Mouse (Mus musculus) intestine, postnatal 0 days (tissue): ENCODE measurements around the gene Odf2. TPM values are rescaled to one million over a fixed set of nuclear protein-coding genes. Genes with fewer than 3 reads are reported as not detected.
A peak's percentile ranks its signal among the peaks of the same experiment; 100 is the strongest.
"Not testable (repeated sequence)": the region's sequence is repeated elsewhere in the genome, so short reads cannot be mapped to it uniquely, and the experiment has no call there.

Experiments
- ATAC-seq: fragments of 200-750 bp; cut with Nextera tagmentation; 2 replicates; pipeline ENCODE4 v1.8.0; 2017; ENCODE audit warnings: mild to moderate bottlenecking, moderate TSS enrichment, moderate library complexity
- H3K27ac ChIP-seq: fragments of 300-500 bp; sonication (generic); 2 replicates; pipeline ENCODE4 v1.5.1; 2014; ENCODE audit warnings: mild to moderate bottlenecking, low read depth, low read length, moderate library complexity
- H3K27me3 ChIP-seq: fragments of 300-500 bp; sonication (generic); replicated peaks from 2 replicates; pipeline ENCODE4 v1.6.1; 2014; ENCODE audit warnings: low read length, mixed read lengths; ENCODE audit not compliant: control insufficient read depth, insufficient read depth
- H3K36me3 ChIP-seq: fragments of 300-500 bp; sonication (generic); 2 replicates; pipeline ENCODE4 v1.6.1; 2014; ENCODE audit warnings: mild to moderate bottlenecking, moderate library complexity; ENCODE audit not compliant: control insufficient read depth, insufficient read depth
- H3K4me1 ChIP-seq: fragments of 300-500 bp; sonication (generic); replicated peaks from 2 replicates; pipeline ENCODE4 v1.6.1; 2014; ENCODE audit warnings: antibody characterized with exemption, low read length, mixed read lengths; ENCODE audit not compliant: control insufficient read depth, insufficient read depth
- H3K4me2 ChIP-seq: fragments of 300-500 bp; sonication (generic); replicated peaks from 2 replicates; pipeline ENCODE4 v1.6.1; 2014; ENCODE audit warnings: low read depth, mild to moderate bottlenecking, moderate library complexity
- H3K4me3 ChIP-seq: fragments of 300-500 bp; sonication (generic); 2 replicates; pipeline ENCODE4 v1.5.1; 2014; ENCODE audit warnings: low read depth, low read length
- H3K9ac ChIP-seq: fragments of 300-500 bp; sonication (generic); 2 replicates; pipeline ENCODE4 v1.6.1; 2014; ENCODE audit warnings: mild to moderate bottlenecking, low read depth, low read length
- H3K9me3 ChIP-seq: fragments of 300-500 bp; sonication (generic); 2 replicates; pipeline ENCODE4 v1.6.1; 2016; ENCODE audit warnings: mixed run types; ENCODE audit not compliant: control insufficient read depth
- CTCF ChIP-seq: sonication (generic); IDR thresholded peaks from 2 replicates; pipeline ENCODE4 v1.5.1; 2016; ENCODE audit warnings: low read depth, mild to moderate bottlenecking, control low read depth, antibody characterized with exemption, moderate library complexity
- WGBS: fragments of 180-500 bp; shearing (Covaris S2); extraction: QIAGEN DNeasy Blood & Tissue Kit; methylation state at CpG from one replicate; pipeline ENCODE4 v1.1.7; 2014; 5-methylcytosine and 5-hydroxymethylcytosine counted together
- polyA plus RNA-seq: library from polyadenylated mRNA; unstranded; fragments of >200 nt; fragmentation: Nextera tagmentation; extraction: Ambion mirVana; gene quantifications from 2 replicates; pipeline ENCODE4 v1.2.1, GENCODE M21; 2015

Odf2 gene
- polyA plus RNA-seq, 1 experiment from 2014 or later = 17.0 TPM

GRCm38 (mm10) chr2:29879191-29879590 lies 9.8 kb upstream of the Odf2 start:
- Histone ChIP-seq H3K27me3 (no peaks in the 10 kb centered on the region), H3K4me2 (0 out of 2 replicates have a peak overlapping the region, but pooled peaks have one; percentile 21), H3K9me3 (no peaks in the 10 kb centered on the region), H3K9ac (no peak overlapping the region), H3K36me3 (peaks cover 7% of the 10 kb centered on the region; the same call in 1 of the 2 replicates), H3K4me1 (no peaks in the 10 kb centered on the region), H3K27ac (no peak overlapping the region), H3K4me3 (no peak overlapping the region)
- peak; percentile 53; the same call in 1 of the 2 replicates for ATAC-seq
- 45% methylated on average over 8 of the region's 8 CpGs for WGBS
- TF ChIP-seq CTCF = no peak

- WGBS = 74% methylated on average over 17 of the region's 17 CpGs
- TF ChIP-seq CTCF = no peak
- Histone ChIP-seq H3K4me3 (no peak overlapping the region), H3K9me3 (no peaks in the 10 kb centered on the region), H3K4me1 (no peaks in the 10 kb centered on the region), H3K27ac (no peak overlapping the region; the same call in 1 of the 2 replicates), H3K27me3 (no peaks in the 10 kb centered on the region), H3K4me2 (no peak overlapping the region), H3K9ac (no peak overlapping the region), H3K36me3 (peaks cover 7% of the 10 kb centered on the region; the same call in 1 of the 2 replicates)
- no peak for ATAC-seq
Observed at GRCm38 (mm10) chr2:29879964-29880830, 8.8 kb upstream of the Odf2 start.

GRCm38 (mm10) chr2:29886659-29887292 lies 2.2 kb upstream of the Odf2 start:
- H3K4me3 ChIP-seq, H3K36me3 ChIP-seq, H3K4me1 ChIP-seq, ATAC-seq, H3K9ac ChIP-seq, H3K4me2 ChIP-seq, H3K27ac ChIP-seq, H3K9me3 ChIP-seq, H3K27me3 ChIP-seq: not testable (repeated sequence)
- peak; percentile 8; the same call in 1 of the 2 replicates for TF ChIP-seq CTCF
- WGBS = 79% methylated on average over 9 of the region's 9 CpGs

GRCm38 (mm10) chr2:29889991-29890833 lies 1.2 kb downstream of the Odf2 start:
- ATAC-seq = peak; percentile 84
- peak overlapping the region; percentile 70 for H3K9ac ChIP-seq
- H3K27me3 ChIP-seq = no peaks in the 10 kb centered on the region
- H3K36me3 ChIP-seq = peaks cover 35% of the 10 kb centered on the region
- H3K4me1 ChIP-seq = peaks cover 6% of the 10 kb centered on the region; the same call in 1 of the 2 replicates
- H3K4me2 ChIP-seq = peak overlapping the region; percentile 79
- peak; percentile 75 for TF ChIP-seq CTCF
- H3K4me3 ChIP-seq = peak overlapping the region; percentile 97
- under 1% methylated on average over 60 of the region's 61 CpGs for WGBS
- no peaks in the 10 kb centered on the region for H3K9me3 ChIP-seq
- H3K27ac ChIP-seq = peak overlapping the region; percentile 85

- H3K36me3 ChIP-seq = peaks cover 48% of the 10 kb centered on the region
- TF ChIP-seq CTCF = no peak
- H3K4me2 ChIP-seq = no peak overlapping the region
- H3K27ac ChIP-seq = no peak overlapping the region
- no peaks in the 10 kb centered on the region for H3K9me3 ChIP-seq
- ATAC-seq = no peak
- H3K9ac ChIP-seq = no peak overlapping the region
- H3K4me3 ChIP-seq = no peak overlapping the region
- no peaks in the 10 kb centered on the region for H3K27me3 ChIP-seq
- H3K4me1 ChIP-seq = peaks cover 6% of the 10 kb centered on the region; the same call in 1 of the 2 replicates
- WGBS = 90% methylated on average over 6 of the region's 6 CpGs
Observed at GRCm38 (mm10) chr2:29891773-29892172, 2.8 kb downstream of the Odf2 start.
